Mouse (Mus musculus): ENCODE data around the gene Hs3st3b1.

Hs3st3b1 gene

GRCm38 (mm10) chr11:63880296-63880695 lies 41.8 kb downstream of the Hs3st3b1 start:
- no peak for DNase-seq (ENCODE audit: low spot score in 2 of 2)

GRCm38 (mm10) chr11:63879261-63879660 lies 42.8 kb downstream of the Hs3st3b1 start:
- DNase-seq (ENCODE audit: low spot score in 2 of 2), result no peak

- no peak for DNase-seq (ENCODE audit: low spot score in 2 of 2)
These were observed 43.5 kb downstream of the Hs3st3b1 start for GRCm38 (mm10) chr11:63878616-63879015.

GRCm38 (mm10) chr11:63862746-63863145 lies 59.3 kb downstream of the Hs3st3b1 start:
- no peak for DNase-seq (ENCODE audit: low spot score in 2 of 2)

- no peak for DNase-seq (ENCODE audit: low spot score in 2 of 2)
These were observed 60.1 kb downstream of the Hs3st3b1 start for GRCm38 (mm10) chr11:63861982-63862381.

GRCm38 (mm10) chr11:63851041-63851730 lies 70.9 kb downstream of the Hs3st3b1 start:
- DNase-seq (ENCODE audit: low spot score in 2 of 2), result no peak

GRCm38 (mm10) chr11:63850261-63850660 lies 71.8 kb downstream of the Hs3st3b1 start:
- no peak for DNase-seq (ENCODE audit: low spot score in 2 of 2)

GRCm38 (mm10) chr11:63845379-63845778 lies 76.7 kb downstream of the Hs3st3b1 start:
- DNase-seq (ENCODE audit: low spot score in 2 of 2), result no peak

- no peak for DNase-seq (ENCODE audit: low spot score in 2 of 2)
These were observed 77.4 kb downstream of the Hs3st3b1 start for GRCm38 (mm10) chr11:63844701-63845100.

- no peak for DNase-seq (ENCODE audit: low spot score in 2 of 2)
These were observed 84.6 kb downstream of the Hs3st3b1 start for GRCm38 (mm10) chr11:63837526-63837925.
